Mouse (Mus musculus): ENCODE results near the gene Thnsl1. TPM values are rescaled to one million over a fixed set of nuclear protein-coding genes. Genes with fewer than 3 reads are reported as not detected.

The Thnsl1 gene
- 10 to 100 TPM in 1 of 4 experiments, 1 to 10 TPM in 3; 8.0 to 11.9 (median 8.7) TPM for total RNA-seq (2022)

- peak; percentile 97 for DNase-seq
These were observed at the start of gene Thnsl1, which contains the start of gene Enkur for GRCm38 (mm10) chr2:21204912-21205830. Thnsl1 (plus strand) TSS chr2:21205724. Enkur (minus strand) TSS chr2:21205365.

GRCm38 (mm10) chr2:21164296-21164695 lies 41.2 kb upstream of the Thnsl1 start:
- DNase-seq, result no peak

GRCm38 (mm10) chr2:21167916-21168315 lies 37.6 kb upstream of the Thnsl1 start:
- DNase-seq, result no peak

- DNase-seq, result no peak
These were observed 32.7 kb upstream of the Thnsl1 start for GRCm38 (mm10) chr2:21172797-21173196.

GRCm38 (mm10) chr2:21179136-21179535 lies 26.4 kb upstream of the Thnsl1 start:
- DNase-seq, result no peak

- no peak for DNase-seq
These were observed 22.7 kb upstream of the Thnsl1 start for GRCm38 (mm10) chr2:21182811-21183210.

- DNase-seq, result peak; percentile 24
These were observed 17.9 kb upstream of the Thnsl1 start for GRCm38 (mm10) chr2:21187576-21187975.

GRCm38 (mm10) chr2:21188610-21189009 lies 16.9 kb upstream of the Thnsl1 start:
- DNase-seq, result no peak

GRCm38 (mm10) chr2:21191232-21191631 lies 14.3 kb upstream of the Thnsl1 start:
- DNase-seq, result no peak

GRCm38 (mm10) chr2:21195233-21195632 lies 10.3 kb upstream of the Thnsl1 start:
- no peak for DNase-seq

- DNase-seq, result no peak
These were observed 6.5 kb upstream of the Thnsl1 start for GRCm38 (mm10) chr2:21199051-21199450.

- no peak for DNase-seq
These were observed 2.8 kb upstream of the Thnsl1 start for GRCm38 (mm10) chr2:21202754-21203153.

GRCm38 (mm10) chr2:21205831-21206159 lies 271 bp downstream of the Thnsl1 start:
- no peak for DNase-seq

GRCm38 (mm10) chr2:21206278-21206677 lies 754 bp downstream of the Thnsl1 start:
- DNase-seq, result no peak

GRCm38 (mm10) chr2:21211361-21211760 lies 5.8 kb downstream of the Thnsl1 start:
- peak; percentile 55 for DNase-seq

GRCm38 (mm10) chr2:21214322-21214721 lies 8.8 kb downstream of the Thnsl1 start:
- DNase-seq, result no peak

- no peak for DNase-seq
These were observed 9.8 kb downstream of the Thnsl1 start for GRCm38 (mm10) chr2:21215284-21215683.

GRCm38 (mm10) chr2:21222453-21223384 lies 17.2 kb downstream of the Thnsl1 start:
- no peak for DNase-seq

- no peak for DNase-seq
These were observed 24.8 kb downstream of the Thnsl1 start for GRCm38 (mm10) chr2:21230276-21230675.

GRCm38 (mm10) chr2:21231147-21231546 lies 25.6 kb downstream of the Thnsl1 start:
- DNase-seq, result no peak

- no peak for DNase-seq
These were observed 29.5 kb downstream of the Thnsl1 start for GRCm38 (mm10) chr2:21234871-21235648.

GRCm38 (mm10) chr2:21235844-21236386 lies 30.4 kb downstream of the Thnsl1 start:
- DNase-seq, result no peak

All from adrenal gland, adult 8-10 months (tissue).